Mouse (Mus musculus) limb, embryonic 15.5 days (tissue): ENCODE measurements around the gene Errfi1. TPM values are rescaled to one million over a fixed set of nuclear protein-coding genes. Genes with fewer than 3 reads are reported as not detected.
"Not testable (repeated sequence)": the region's sequence is repeated elsewhere in the genome, so short reads cannot be mapped to it uniquely, and the experiment has no call there.

Source experiments
- ATAC-seq: fragments of 200-750 bp; cut with Nextera tagmentation; 2 replicates; pipeline ENCODE4 v1.8.0; 2017; ENCODE audit warnings: low read depth, moderate TSS enrichment; ENCODE audit not compliant: insufficient number of reproducible peaks, low FRiP score, low TSS enrichment
- H3K27ac ChIP-seq: fragments of 300-500 bp; sonication (generic); 2 replicates; pipeline ENCODE4 v1.5.1; 2015; ENCODE audit warnings: moderate library complexity, mild to moderate bottlenecking, inconsistent platforms
- H3K27me3 ChIP-seq: fragments of 300-500 bp; sonication (generic); 2 replicates; pipeline ENCODE4 v1.6.1; 2015; ENCODE audit warnings: inconsistent platforms
- H3K36me3 ChIP-seq: fragments of 300-500 bp; sonication (generic); 2 replicates; pipeline ENCODE4 v1.6.1; 2015; ENCODE audit warnings: inconsistent platforms
- H3K4me1 ChIP-seq: fragments of 300-500 bp; sonication (generic); 2 replicates; pipeline ENCODE4 v1.6.1; 2015; ENCODE audit warnings: inconsistent platforms
- H3K4me2 ChIP-seq: fragments of 300-500 bp; sonication (generic); 2 replicates; pipeline ENCODE4 v1.6.1; 2015; ENCODE audit warnings: mild to moderate bottlenecking, inconsistent platforms
- H3K4me3 ChIP-seq: fragments of 300-500 bp; sonication (generic); 2 replicates; pipeline ENCODE4 v1.5.1; 2015; ENCODE audit warnings: mild to moderate bottlenecking, inconsistent platforms
- H3K9ac ChIP-seq: fragments of 300-500 bp; sonication (generic); 2 replicates; pipeline ENCODE4 v1.6.1; 2015; ENCODE audit warnings: inconsistent platforms
- H3K9me3 ChIP-seq: fragments of 300-500 bp; sonication (generic); 2 replicates; pipeline ENCODE4 v1.6.1; 2016; ENCODE audit warnings: inconsistent platforms
- WGBS: fragments of 180-500 bp; shearing (Covaris S2); methylation state at CpG from one replicate; pipeline ENCODE4 v1.1.7; 2015; 5-methylcytosine and 5-hydroxymethylcytosine counted together
- polyA plus RNA-seq: library from polyadenylated mRNA; unstranded; fragments of >200 nt; fragmentation: Nextera tagmentation; extraction: Ambion mirVana; gene quantifications from 2 replicates; pipeline ENCODE4 v1.2.1, GENCODE M21; 2015

The Errfi1 gene
- polyA plus RNA-seq, 1 experiment from 2014 or later = 29.4 TPM

GRCm38 (mm10) chr4:150902062-150902461 is 48.3 kb downstream of the Errfi1 start:
- H3K27me3 ChIP-seq = no peaks in the 10 kb centered on the region
- no peak overlapping the region for H3K27ac ChIP-seq
- ATAC-seq = no peak
- H3K4me3 ChIP-seq = no peak overlapping the region
- no peaks in the 10 kb centered on the region for H3K4me1 ChIP-seq
- H3K36me3 ChIP-seq = peaks cover 85% of the 10 kb centered on the region
- 91% methylated on average over 12 of the region's 12 CpGs for WGBS
- H3K9me3 ChIP-seq = no peaks in the 10 kb centered on the region
- no peak overlapping the region for H3K4me2 ChIP-seq
- H3K9ac ChIP-seq = no peak overlapping the region

GRCm38 (mm10) chr4:150903091-150903742 is 49.5 kb downstream of the Errfi1 start:
- H3K9me3 ChIP-seq = no peaks in the 10 kb centered on the region
- no peak overlapping the region for H3K4me3 ChIP-seq
- H3K27ac ChIP-seq = no peak overlapping the region
- ATAC-seq = no peak
- 92% methylated on average over 14 of the region's 14 CpGs for WGBS
- H3K36me3 ChIP-seq = peaks cover 76% of the 10 kb centered on the region
- H3K4me1 ChIP-seq = peaks cover 4% of the 10 kb centered on the region
- no peak overlapping the region for H3K4me2 ChIP-seq
- no peak overlapping the region for H3K9ac ChIP-seq
- H3K27me3 ChIP-seq = no peaks in the 10 kb centered on the region

- H3K4me2 ChIP-seq = no peak overlapping the region
- no peak for ATAC-seq
- no peak overlapping the region for H3K4me3 ChIP-seq
- peaks cover 17% of the 10 kb centered on the region for H3K4me1 ChIP-seq
- whole genome bisulfite sequencing = 88% methylated on average over 8 of the region's 8 CpGs
- peaks cover 40% of the 10 kb centered on the region for H3K36me3 ChIP-seq
- H3K9ac ChIP-seq = no peak overlapping the region
- no peak overlapping the region for H3K27ac ChIP-seq
- H3K27me3 ChIP-seq = no peaks in the 10 kb centered on the region
- no peaks in the 10 kb centered on the region for H3K9me3 ChIP-seq
Measured at GRCm38 (mm10) chr4:150907099-150907498, 53.4 kb downstream of the Errfi1 start.

- Histone ChIP-seq H3K36me3 (peaks cover 26% of the 10 kb centered on the region), H3K4me1 (peaks cover 19% of the 10 kb centered on the region), H3K4me3 (0 out of 2 replicates have a peak overlapping the region, but pooled peaks have one; percentile 97), H3K4me2 (peak overlapping the region; percentile 66; the same call in 1 of the 2 replicates)
- not testable (repeated sequence) for ATAC-seq, H3K27me3 ChIP-seq, H3K9me3 ChIP-seq, H3K27ac ChIP-seq, H3K9ac ChIP-seq
- 76% methylated on average over 5 of the region's 5 CpGs for WGBS
Measured at GRCm38 (mm10) chr4:150908512-150908911, 54.8 kb downstream of the Errfi1 start.

- peak overlapping the region; percentile 66 for H3K4me2 ChIP-seq
- peaks cover 17% of the 10 kb centered on the region for H3K36me3 ChIP-seq
- H3K9me3 ChIP-seq = no peaks in the 10 kb centered on the region
- peaks cover 22% of the 10 kb centered on the region for H3K4me1 ChIP-seq
- H3K27me3 ChIP-seq = no peaks in the 10 kb centered on the region
- peak overlapping the region; percentile 90 for H3K27ac ChIP-seq
- under 1% methylated on average over 56 of the region's 56 CpGs for WGBS
- ATAC-seq = peak; percentile 90
- peak overlapping the region; percentile 93 for H3K9ac ChIP-seq
- H3K4me3 ChIP-seq = peak overlapping the region; percentile 97
Measured at GRCm38 (mm10) chr4:150909451-150910156, 55.9 kb downstream of the Errfi1 start.

GRCm38 (mm10) chr4:150910164-150910951 is 56.6 kb downstream of the Errfi1 start:
- Histone ChIP-seq H3K9ac (no peak overlapping the region), H3K4me3 (peak overlapping the region; percentile 97), H3K9me3 (no peaks in the 10 kb centered on the region), H3K27ac (peak overlapping the region; percentile 79), H3K4me2 (peak overlapping the region; percentile 66), H3K4me1 (peaks cover 28% of the 10 kb centered on the region), H3K27me3 (no peaks in the 10 kb centered on the region), H3K36me3 (peaks cover 12% of the 10 kb centered on the region)
- no peak for ATAC-seq
- WGBS = 87% methylated on average over 19 of the region's 19 CpGs

- no peaks in the 10 kb centered on the region for H3K9me3 ChIP-seq
- H3K4me1 ChIP-seq = peaks cover 22% of the 10 kb centered on the region
- H3K4me2 ChIP-seq = peak overlapping the region; percentile 58
- H3K27ac ChIP-seq = peak overlapping the region; percentile 92
- WGBS = 15% methylated on average over 12 of the region's 12 CpGs
- no peak for ATAC-seq
- H3K27me3 ChIP-seq = no peaks in the 10 kb centered on the region
- no peaks in the 10 kb centered on the region for H3K36me3 ChIP-seq
- H3K9ac ChIP-seq = peak overlapping the region; percentile 44
- H3K4me3 ChIP-seq = peak overlapping the region; percentile 64
Measured at GRCm38 (mm10) chr4:150913743-150914142, 60.0 kb downstream of the Errfi1 start.

GRCm38 (mm10) chr4:150914290-150914733 is 60.6 kb downstream of the Errfi1 start, which contains the start of the genes Park7 and Tnfrsf9:
TSS of gene Park7 (minus strand) at chr4:150914437.
TSS of gene Tnfrsf9 (plus strand) at chr4:150914562.
- Histone ChIP-seq H3K4me1 (peaks cover 18% of the 10 kb centered on the region), H3K4me2 (peak within 1 kb of the TSS; percentile 58), H3K27me3 (no peaks in the 10 kb centered on the region), H3K9me3 (no peaks in the 10 kb centered on the region), H3K9ac (peak within 1 kb of the TSS; percentile 87), H3K36me3 (no peaks in the 10 kb centered on the region), H3K4me3 (peak within 1 kb of the TSS; percentile 64), H3K27ac (peak within 1 kb of the TSS; percentile 92)
- WGBS = under 1% methylated on average over 48 of the region's 48 CpGs
- ATAC-seq = peak; percentile 91

- ATAC-seq = no peak
- H3K4me2 ChIP-seq = peak overlapping the region; percentile 58
- H3K9ac ChIP-seq = peak overlapping the region; percentile 87
- peaks cover 14% of the 10 kb centered on the region for H3K4me1 ChIP-seq
- H3K9me3 ChIP-seq = no peaks in the 10 kb centered on the region
- no peaks in the 10 kb centered on the region for H3K36me3 ChIP-seq
- peak overlapping the region; percentile 64 for H3K4me3 ChIP-seq
- no peaks in the 10 kb centered on the region for H3K27me3 ChIP-seq
- WGBS = 51% methylated on average over 10 of the region's 10 CpGs
- peak overlapping the region; percentile 92 for H3K27ac ChIP-seq
Measured at GRCm38 (mm10) chr4:150915181-150915906, 61.6 kb downstream of the Errfi1 start.

- H3K27me3 ChIP-seq = no peaks in the 10 kb centered on the region
- H3K9me3 ChIP-seq = no peaks in the 10 kb centered on the region
- H3K9ac ChIP-seq = no peak overlapping the region
Measured at GRCm38 (mm10) chr4:150917336-150918027, 63.8 kb downstream of the Errfi1 start.

More at GRCm38 (mm10) chr4:150917336-150918027, 63.8 kb downstream of the Errfi1 start:
- no peak overlapping the region for H3K4me2 ChIP-seq
- no peaks in the 10 kb centered on the region for H3K36me3 ChIP-seq
- ATAC-seq = no peak
- peaks cover 14% of the 10 kb centered on the region for H3K4me1 ChIP-seq
- no peak overlapping the region for H3K27ac ChIP-seq
- no peak overlapping the region for H3K4me3 ChIP-seq
- 71% methylated on average over 8 of the region's 8 CpGs for WGBS
